Mouse (Mus musculus) intestine, embryonic 14.5 days (tissue): ENCODE measurements at regions not wholly inside any gene's neighbourhood (a gene's known extent, or its start where the extent isn't known, plus 50 kb on each side); places are given as distances from the start of the nearest gene placed in this dataset.

ENCODE experiments used
- ATAC-seq: fragments of 200-750 bp; cut with Nextera tagmentation; replicated peaks from 2 replicates; pipeline ENCODE4 v1.8.0; 2017; ENCODE audit warnings: low read depth, moderate number of reproducible peaks, moderate TSS enrichment, moderate library complexity; ENCODE audit not compliant: low FRiP score, low TSS enrichment
- DNase-seq: peaks from one replicate; pipeline ENCODE4 v3.0.0-alpha.2; 2018; ENCODE audit warnings: low spot score
- H3K27ac ChIP-seq: fragments of 300-500 bp; sonication (generic); 2 replicates; pipeline ENCODE4 v1.5.1; 2014; ENCODE audit warnings: low read depth, mild to moderate bottlenecking, control low read depth
- H3K27me3 ChIP-seq: fragments of 300-500 bp; sonication (generic); replicated peaks from 2 replicates; pipeline ENCODE4 v1.6.1; 2014; ENCODE audit warnings: low read length, control low read depth; ENCODE audit not compliant: control insufficient read depth, insufficient read depth
- H3K36me3 ChIP-seq: fragments of 300-500 bp; sonication (generic); 2 replicates; pipeline ENCODE4 v1.6.1; 2014; ENCODE audit warnings: low read length, control low read depth; ENCODE audit not compliant: control insufficient read depth, insufficient read depth
- H3K4me1 ChIP-seq: fragments of 300-500 bp; sonication (generic); replicated peaks from 2 replicates; pipeline ENCODE4 v1.6.1; 2014; ENCODE audit warnings: low read length, control low read depth, mixed read lengths; ENCODE audit not compliant: control insufficient read depth, insufficient read depth
- H3K4me2 ChIP-seq: fragments of 300-500 bp; sonication (generic); 2 replicates; pipeline ENCODE4 v1.6.1; 2014; ENCODE audit warnings: low read length
- H3K4me3 ChIP-seq: fragments of 300-500 bp; sonication (generic); 2 replicates; pipeline ENCODE4 v1.5.1; 2014; ENCODE audit warnings: low read depth, low read length, control low read depth, mixed read lengths
- H3K9ac ChIP-seq: fragments of 300-500 bp; sonication (generic); 2 replicates; pipeline ENCODE4 v1.6.1; 2014; ENCODE audit warnings: mild to moderate bottlenecking, low read length
- H3K9me3 ChIP-seq: fragments of 300-500 bp; sonication (generic); 2 replicates; pipeline ENCODE4 v1.6.1; 2016; ENCODE audit warnings: low read length, control low read depth; ENCODE audit not compliant: control insufficient read depth
- WGBS: fragments of 180-500 bp; shearing (Covaris S2); extraction: QIAGEN DNeasy Blood & Tissue Kit; methylation state at CpG from one replicate; pipeline ENCODE4 v1.1.7; 2014; 5-methylcytosine and 5-hydroxymethylcytosine counted together

- Histone ChIP-seq H3K27ac (no peak overlapping the region), H3K9me3 (no peaks in the 10 kb centered on the region), H3K4me1 (no peaks in the 10 kb centered on the region), H3K36me3 (no peaks in the 10 kb centered on the region), H3K4me3 (no peak overlapping the region), H3K27me3 (no peaks in the 10 kb centered on the region), H3K9ac (no peak overlapping the region), H3K4me2 (no peak overlapping the region)
- ATAC-seq (no peak), DNase-seq (no peak)
- 84% methylated on average over 2 of the region's 2 CpGs for WGBS
Observed at GRCm38 (mm10) chr5:39857192-39857591, 101.9 kb upstream of the Hs3st1 start.

- no peaks in the 10 kb centered on the region for H3K9me3 ChIP-seq
- H3K4me3 ChIP-seq, result no peak overlapping the region
- ATAC-seq (no peak), DNase-seq (no peak)
- H3K36me3 ChIP-seq, result no peaks in the 10 kb centered on the region
- H3K4me2 ChIP-seq, result no peak overlapping the region
- no peaks in the 10 kb centered on the region for H3K27me3 ChIP-seq
- H3K9ac ChIP-seq, result no peak overlapping the region
- H3K4me1 ChIP-seq, result no peaks in the 10 kb centered on the region
- H3K27ac ChIP-seq, result no peak overlapping the region
- 58% methylated on average over 3 of the region's 3 CpGs for WGBS
Observed at GRCm38 (mm10) chr5:39856616-39857156, 101.4 kb upstream of the Hs3st1 start.

GRCm38 (mm10) chr5:39855685-39856615 lies 100.7 kb upstream of the Hs3st1 start:
- H3K4me1 ChIP-seq, result no peaks in the 10 kb centered on the region
- no peaks in the 10 kb centered on the region for H3K27me3 ChIP-seq
- 71% methylated on average over 7 of the region's 7 CpGs for WGBS
- ATAC-seq, result no peak
- no peak overlapping the region for H3K4me3 ChIP-seq
- H3K9me3 ChIP-seq, result no peaks in the 10 kb centered on the region
- H3K27ac ChIP-seq, result no peak overlapping the region
- H3K9ac ChIP-seq, result no peak overlapping the region
- no peaks in the 10 kb centered on the region for H3K36me3 ChIP-seq
- H3K4me2 ChIP-seq, result no peak overlapping the region
- no peak for DNase-seq

GRCm38 (mm10) chr5:39847187-39847586 lies 91.9 kb upstream of the Hs3st1 start:
- Histone ChIP-seq H3K4me3 (no peak overlapping the region), H3K4me1 (no peaks in the 10 kb centered on the region), H3K27me3 (no peaks in the 10 kb centered on the region), H3K36me3 (no peaks in the 10 kb centered on the region), H3K9me3 (no peaks in the 10 kb centered on the region), H3K27ac (no peak overlapping the region), H3K4me2 (no peak overlapping the region), H3K9ac (no peak overlapping the region)
- no peak for DNase-seq
- 54% methylated on average over 1 of the region's 1 CpGs for WGBS
- no peak for ATAC-seq

GRCm38 (mm10) chr5:39841186-39841585 lies 85.9 kb upstream of the Hs3st1 start:
- H3K4me1 ChIP-seq, result no peaks in the 10 kb centered on the region
- H3K4me2 ChIP-seq, result no peak overlapping the region
- H3K27ac ChIP-seq, result no peak overlapping the region
- no peaks in the 10 kb centered on the region for H3K9me3 ChIP-seq
- WGBS, result 69% methylated on average over 3 of the region's 3 CpGs
- no peak overlapping the region for H3K4me3 ChIP-seq
- ATAC-seq (no peak), DNase-seq (no peak)
- no peak overlapping the region for H3K9ac ChIP-seq
- H3K27me3 ChIP-seq, result no peaks in the 10 kb centered on the region
- H3K36me3 ChIP-seq, result no peaks in the 10 kb centered on the region

- H3K9ac ChIP-seq, result no peak overlapping the region
- 88% methylated on average over 4 of the region's 4 CpGs for WGBS
- no peaks in the 10 kb centered on the region for H3K27me3 ChIP-seq
- no peak for ATAC-seq
- DNase-seq, result no peak
- no peak overlapping the region for H3K27ac ChIP-seq
- H3K9me3 ChIP-seq, result no peaks in the 10 kb centered on the region
- H3K4me3 ChIP-seq, result no peak overlapping the region
- no peak overlapping the region for H3K4me2 ChIP-seq
- no peaks in the 10 kb centered on the region for H3K36me3 ChIP-seq
- no peaks in the 10 kb centered on the region for H3K4me1 ChIP-seq
Observed at GRCm38 (mm10) chr5:39840576-39840975, 85.3 kb upstream of the Hs3st1 start.

- no peak for ATAC-seq
- 83% methylated on average over 4 of the region's 4 CpGs for WGBS
Observed at GRCm38 (mm10) chr5:39832565-39832964, 77.3 kb upstream of the Hs3st1 start.

GRCm38 (mm10) chr5:39824680-39825079 lies 69.4 kb upstream of the Hs3st1 start:
- Histone ChIP-seq H3K4me3 (no peak overlapping the region), H3K9ac (no peak overlapping the region), H3K4me2 (no peak overlapping the region), H3K9me3 (no peaks in the 10 kb centered on the region), H3K36me3 (no peaks in the 10 kb centered on the region), H3K4me1 (no peaks in the 10 kb centered on the region), H3K27me3 (no peaks in the 10 kb centered on the region), H3K27ac (no peak overlapping the region)
- WGBS, result 77% methylated on average over 2 of the region's 2 CpGs
- no peak for DNase-seq
- ATAC-seq, result no peak

More at GRCm38 (mm10) chr5:39832565-39832964, 77.3 kb upstream of the Hs3st1 start:
- Histone ChIP-seq H3K27ac (no peak overlapping the region), H3K36me3 (no peaks in the 10 kb centered on the region), H3K4me3 (no peak overlapping the region), H3K4me2 (no peak overlapping the region), H3K4me1 (no peaks in the 10 kb centered on the region), H3K9ac (no peak overlapping the region), H3K27me3 (no peaks in the 10 kb centered on the region), H3K9me3 (no peaks in the 10 kb centered on the region)
- no peak for DNase-seq

GRCm38 (mm10) chr5:39806643-39807042 lies 51.4 kb upstream of the Hs3st1 start:
- ATAC-seq, result no peak
- Histone ChIP-seq H3K9ac (no peak overlapping the region), H3K4me3 (no peak overlapping the region), H3K27me3 (no peaks in the 10 kb centered on the region), H3K4me1 (no peaks in the 10 kb centered on the region), H3K36me3 (no peaks in the 10 kb centered on the region), H3K9me3 (no peaks in the 10 kb centered on the region), H3K4me2 (no peak overlapping the region), H3K27ac (no peak overlapping the region)
- DNase-seq, result no peak
- WGBS, result 72% methylated on average over 4 of the region's 4 CpGs
